Mouse (Mus musculus): ENCODE results near the gene Lmbr1. TPM values are rescaled to one million over a fixed set of nuclear protein-coding genes. Genes with fewer than 3 reads are reported as not detected.

Gene Lmbr1
- polyA plus RNA-seq, 1 experiment: 1.5 TPM

GRCm38 (mm10) chr5:29274746-29275145 lies 103.4 kb downstream of the Lmbr1 start:
- no peak overlapping the region for H3K4me3 ChIP-seq (ENCODE audit: control insufficient read depth, insufficient read depth, low read length)
- H3K4me1 ChIP-seq (replicated peaks; ENCODE audit: control insufficient read depth, insufficient read depth, low read length): no peaks in the 10 kb centered on the region
- no peak for TF ChIP-seq CTCF (IDR thresholded peaks at IDR 0.05; ENCODE audit: borderline replicate concordance, control insufficient read depth, extremely low read depth, insufficient read depth, low read length, poor library complexity)
- no peak for TF ChIP-seq POLR2A (IDR thresholded peaks at IDR 0.05; ENCODE audit: control insufficient read depth, extremely low read depth, insufficient read depth, low read length, poor library complexity)
- H3K36me3 ChIP-seq (ENCODE audit: control insufficient read depth, insufficient read depth, low read length): no peaks in the 10 kb centered on the region
- no peak for DNase-seq
- H3K27ac ChIP-seq (ENCODE audit: control insufficient read depth, insufficient read depth, low read length): no peak overlapping the region
- no peaks in the 10 kb centered on the region for H3K27me3 ChIP-seq (ENCODE audit: control insufficient read depth, insufficient read depth, low read length)

DNA sequence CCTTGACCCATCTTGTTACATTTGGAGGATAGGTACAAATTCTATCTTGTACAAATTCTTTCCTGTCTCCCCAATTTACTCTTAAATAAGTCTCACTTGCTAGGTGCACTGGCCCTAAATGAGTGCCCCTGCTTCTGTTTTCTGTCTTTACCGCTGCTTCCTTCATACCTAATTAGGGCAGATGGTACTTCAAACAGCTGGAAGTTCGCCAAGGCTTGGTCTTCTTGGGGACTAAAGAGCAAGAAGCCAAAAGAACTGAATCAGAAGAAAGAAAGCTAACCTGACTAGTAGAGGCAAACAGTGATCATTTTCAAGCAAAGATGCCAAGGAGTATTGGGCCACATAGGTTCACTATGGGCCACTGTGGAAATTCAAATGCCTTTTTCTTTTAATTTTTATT lies 104.8 kb downstream of the Lmbr1 start:
- WGBS: 85% methylated on average over 2 of the region's 2 CpGs
- H3K4me3 ChIP-seq (ENCODE audit: control insufficient read depth, insufficient read depth, low read length): no peak overlapping the region
- DNase-seq: no peak
- no peak for TF ChIP-seq CTCF (IDR thresholded peaks at IDR 0.05; ENCODE audit: borderline replicate concordance, control insufficient read depth, extremely low read depth, insufficient read depth, low read length, poor library complexity)
- no peak for TF ChIP-seq POLR2A (IDR thresholded peaks at IDR 0.05; ENCODE audit: control insufficient read depth, extremely low read depth, insufficient read depth, low read length, poor library complexity)
- no peaks in the 10 kb centered on the region for H3K36me3 ChIP-seq (ENCODE audit: control insufficient read depth, insufficient read depth, low read length)
- no peaks in the 10 kb centered on the region for H3K27me3 ChIP-seq (ENCODE audit: control insufficient read depth, insufficient read depth, low read length)
- H3K27ac ChIP-seq (ENCODE audit: control insufficient read depth, insufficient read depth, low read length): no peak overlapping the region
- no peaks in the 10 kb centered on the region for H3K4me1 ChIP-seq (replicated peaks; ENCODE audit: control insufficient read depth, insufficient read depth, low read length)

DNA sequence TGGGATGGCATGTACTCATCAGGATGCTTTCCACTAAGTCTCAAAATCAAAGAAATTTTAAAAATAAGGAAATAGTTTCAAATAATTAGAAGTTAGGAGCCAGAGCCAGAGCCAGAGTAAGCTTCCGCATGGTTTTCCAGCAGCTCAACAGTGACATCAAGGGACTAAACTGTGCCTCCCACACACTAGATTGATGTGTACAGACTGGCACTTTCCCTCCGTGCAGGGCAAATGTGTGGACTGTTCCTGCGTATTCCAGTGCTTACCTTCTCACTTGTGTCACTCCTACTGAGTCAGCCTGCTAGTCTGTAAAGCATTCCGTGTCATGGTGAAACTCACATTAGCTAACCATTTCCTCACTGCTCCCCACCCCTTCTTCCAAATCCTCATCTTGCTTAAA lies 107.3 kb downstream of the Lmbr1 start:
- Histone ChIP-seq H3K4me1 (replicated peaks; ENCODE audit: control insufficient read depth, insufficient read depth, low read length) (no peaks in the 10 kb centered on the region), H3K36me3 (ENCODE audit: control insufficient read depth, insufficient read depth, low read length) (no peaks in the 10 kb centered on the region), H3K4me3 (ENCODE audit: control insufficient read depth, insufficient read depth, low read length) (no peak overlapping the region), H3K27me3 (ENCODE audit: control insufficient read depth, insufficient read depth, low read length) (no peaks in the 10 kb centered on the region), H3K27ac (ENCODE audit: control insufficient read depth, insufficient read depth, low read length) (no peak overlapping the region)
- DNase-seq: no peak
- WGBS: 88% methylated on average over 4 of the region's 4 CpGs
- TF ChIP-seq POLR2A (IDR thresholded peaks at IDR 0.05; ENCODE audit: control insufficient read depth, extremely low read depth, insufficient read depth, low read length, poor library complexity) (no peak), CTCF (IDR thresholded peaks at IDR 0.05; ENCODE audit: borderline replicate concordance, control insufficient read depth, extremely low read depth, insufficient read depth, low read length, poor library complexity) (no peak)

DNA sequence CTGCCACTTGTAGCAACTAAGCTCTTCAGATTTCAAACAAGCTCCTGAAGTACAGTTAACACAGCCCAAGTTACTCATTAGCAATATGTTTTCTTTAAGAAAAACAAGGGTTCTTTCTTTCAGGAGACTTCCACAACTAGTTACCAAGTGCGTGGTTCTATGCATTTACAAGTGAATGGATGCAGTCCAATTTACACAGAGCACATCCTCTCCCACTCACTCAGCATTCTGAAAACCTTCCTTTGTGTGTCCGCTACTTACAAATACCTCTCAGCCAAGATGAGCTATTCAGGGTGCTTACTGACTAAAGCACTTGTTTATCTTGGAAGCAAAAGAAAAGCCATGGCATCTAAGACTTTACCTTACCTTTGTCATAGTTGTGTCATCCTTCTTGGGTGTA lies 124.3 kb downstream of the Lmbr1 start:
- Histone ChIP-seq H3K4me3 (ENCODE audit: control insufficient read depth, insufficient read depth, low read length) (no peak overlapping the region), H3K36me3 (ENCODE audit: control insufficient read depth, insufficient read depth, low read length) (no peaks in the 10 kb centered on the region), H3K27ac (ENCODE audit: control insufficient read depth, insufficient read depth, low read length) (no peak overlapping the region), H3K4me1 (replicated peaks; ENCODE audit: control insufficient read depth, insufficient read depth, low read length) (no peaks in the 10 kb centered on the region), H3K27me3 (ENCODE audit: control insufficient read depth, insufficient read depth, low read length) (no peaks in the 10 kb centered on the region)
- WGBS: 87% methylated on average over 2 of the region's 2 CpGs
- DNase-seq: no peak
- no peak for TF ChIP-seq CTCF (IDR thresholded peaks at IDR 0.05; ENCODE audit: borderline replicate concordance, control insufficient read depth, extremely low read depth, insufficient read depth, low read length, poor library complexity)
- no peak for TF ChIP-seq POLR2A (IDR thresholded peaks at IDR 0.05; ENCODE audit: control insufficient read depth, extremely low read depth, insufficient read depth, low read length, poor library complexity)

- TF ChIP-seq CTCF (IDR thresholded peaks at IDR 0.05; ENCODE audit: borderline replicate concordance, control insufficient read depth, extremely low read depth, insufficient read depth, low read length, poor library complexity): no peak
- no peak for TF ChIP-seq POLR2A (IDR thresholded peaks at IDR 0.05; ENCODE audit: control insufficient read depth, extremely low read depth, insufficient read depth, low read length, poor library complexity)
- DNase-seq: no peak
- H3K4me1 ChIP-seq (replicated peaks; ENCODE audit: control insufficient read depth, insufficient read depth, low read length): no peaks in the 10 kb centered on the region
- H3K27me3 ChIP-seq (ENCODE audit: control insufficient read depth, insufficient read depth, low read length): no peaks in the 10 kb centered on the region
- no peaks in the 10 kb centered on the region for H3K36me3 ChIP-seq (ENCODE audit: control insufficient read depth, insufficient read depth, low read length)
- H3K4me3 ChIP-seq (ENCODE audit: control insufficient read depth, insufficient read depth, low read length): no peak overlapping the region
- H3K27ac ChIP-seq (ENCODE audit: control insufficient read depth, insufficient read depth, low read length): no peak overlapping the region
- 76% methylated on average over 1 of the region's 1 CpGs for WGBS
These were observed 126.7 kb downstream of the Lmbr1 start for GRCm38 (mm10) chr5:29251496-29251873.

DNA sequence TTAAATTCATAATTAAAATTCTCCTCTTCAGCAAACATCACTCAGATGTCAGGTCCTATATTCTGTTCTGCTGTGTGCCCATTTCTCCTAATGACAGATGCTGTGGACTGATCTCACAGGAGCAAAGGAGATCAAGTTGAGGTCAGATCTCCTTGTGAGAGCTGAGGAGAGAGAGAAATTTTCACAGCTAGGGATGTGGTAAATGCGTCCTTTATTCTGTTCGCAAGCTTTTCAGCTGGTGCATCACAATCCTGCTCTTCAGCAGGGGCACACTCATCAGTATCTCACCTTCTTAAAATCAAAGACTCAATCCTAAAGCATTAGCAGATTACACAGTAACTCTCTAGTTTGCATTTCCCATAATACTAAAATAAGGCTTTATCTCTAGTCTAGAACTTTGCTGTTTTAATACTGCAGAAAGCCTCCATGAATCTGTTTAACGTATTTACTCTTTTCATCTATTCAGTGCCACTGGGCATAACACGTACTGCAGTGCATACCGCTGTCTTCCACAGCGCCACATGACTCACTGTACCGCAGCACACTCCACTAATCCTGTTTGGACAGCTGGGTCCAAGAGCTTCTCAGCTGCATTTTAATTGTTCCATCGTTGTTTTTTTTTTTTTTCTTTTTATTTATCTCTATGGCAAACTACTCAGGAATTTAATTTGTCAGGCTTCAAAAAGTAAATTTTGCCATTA lies 127.2 kb downstream of the Lmbr1 start:
- H3K4me3 ChIP-seq (ENCODE audit: control insufficient read depth, insufficient read depth, low read length): no peak overlapping the region
- no peak overlapping the region for H3K27ac ChIP-seq (ENCODE audit: control insufficient read depth, insufficient read depth, low read length)
- H3K4me1 ChIP-seq (replicated peaks; ENCODE audit: control insufficient read depth, insufficient read depth, low read length): no peaks in the 10 kb centered on the region
- DNase-seq: no peak
- TF ChIP-seq CTCF (IDR thresholded peaks at IDR 0.05; ENCODE audit: borderline replicate concordance, control insufficient read depth, extremely low read depth, insufficient read depth, low read length, poor library complexity) (no peak), POLR2A (IDR thresholded peaks at IDR 0.05; ENCODE audit: control insufficient read depth, extremely low read depth, insufficient read depth, low read length, poor library complexity) (no peak)
- H3K36me3 ChIP-seq (ENCODE audit: control insufficient read depth, insufficient read depth, low read length): no peaks in the 10 kb centered on the region
- WGBS: 94% methylated on average over 8 of the region's 8 CpGs
- no peaks in the 10 kb centered on the region for H3K27me3 ChIP-seq (ENCODE audit: control insufficient read depth, insufficient read depth, low read length)

DNA sequence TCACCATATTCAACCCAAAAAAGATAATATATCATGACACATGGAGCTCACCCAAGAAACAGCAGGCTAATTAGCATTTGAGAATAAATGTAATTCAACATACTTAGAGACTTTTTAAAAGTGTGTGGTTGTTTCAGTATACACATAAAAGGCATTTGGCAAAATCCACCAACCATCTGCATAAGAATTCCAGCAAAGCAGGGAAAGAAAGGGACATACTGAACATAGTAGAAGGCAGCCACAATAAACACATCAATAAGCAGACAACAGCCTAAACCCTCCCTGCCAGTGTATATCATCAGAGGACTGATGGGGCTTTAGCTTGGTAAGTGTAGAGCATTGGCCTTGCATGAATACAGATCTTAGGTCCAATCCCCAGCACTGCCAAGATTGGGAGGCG lies 133.4 kb downstream of the Lmbr1 start:
- no peak for DNase-seq
- Histone ChIP-seq H3K27me3 (ENCODE audit: control insufficient read depth, insufficient read depth, low read length) (no peaks in the 10 kb centered on the region), H3K36me3 (ENCODE audit: control insufficient read depth, insufficient read depth, low read length) (no peaks in the 10 kb centered on the region), H3K27ac (ENCODE audit: control insufficient read depth, insufficient read depth, low read length) (no peak overlapping the region), H3K4me3 (ENCODE audit: control insufficient read depth, insufficient read depth, low read length) (no peak overlapping the region), H3K4me1 (replicated peaks; ENCODE audit: control insufficient read depth, insufficient read depth, low read length) (no peaks in the 10 kb centered on the region)
- WGBS: 80% methylated on average over 1 of the region's 1 CpGs
- TF ChIP-seq CTCF (IDR thresholded peaks at IDR 0.05; ENCODE audit: borderline replicate concordance, control insufficient read depth, extremely low read depth, insufficient read depth, low read length, poor library complexity): no peak
- TF ChIP-seq POLR2A (IDR thresholded peaks at IDR 0.05; ENCODE audit: control insufficient read depth, extremely low read depth, insufficient read depth, low read length, poor library complexity): no peak
